Mouse (Mus musculus) embryonic fibroblast, embryonic 13.5 days (primary cell): ENCODE measurements around the gene Fbxw11. TPM values are rescaled to one million over a fixed set of nuclear protein-coding genes. Genes with fewer than 3 reads are reported as not detected.

Experiments used
- H3K27ac ChIP-seq: 2 replicates; pipeline ENCODE4 v1.5.1; 2012; ENCODE audit warnings: low read length, control low read depth, inconsistent platforms; ENCODE audit not compliant: insufficient read depth
- H3K4me1 ChIP-seq: 2 replicates; pipeline ENCODE4 v1.6.1; 2011; ENCODE audit warnings: low read length; ENCODE audit not compliant: control insufficient read depth, insufficient read depth
- H3K4me3 ChIP-seq: 2 replicates; pipeline ENCODE4 v1.5.1; 2011; ENCODE audit warnings: mild to moderate bottlenecking, control low read depth, low read length; ENCODE audit not compliant: insufficient read depth
- CTCF ChIP-seq: IDR thresholded peaks from 2 replicates; pipeline ENCODE4 v1.5.1; 2011; ENCODE audit warnings: mild to moderate bottlenecking, control low read depth, low read length, moderate library complexity, borderline replicate concordance; ENCODE audit not compliant: insufficient read depth
- POLR2A ChIP-seq: IDR thresholded peaks from 2 replicates; pipeline ENCODE4 v1.6.1; 2011; ENCODE audit warnings: low read depth, mild to moderate bottlenecking, control low read depth, low read length, moderate library complexity
- polyA plus RNA-seq: library from polyadenylated mRNA; stranded (reverse); fragments of >200 nt; gene quantifications from 2 replicates; pipeline ENCODE4 v1.2.4, GENCODE M21; 2011; ENCODE audit warnings: low read depth; ENCODE audit not compliant: missing spikeins, insufficient read length

Gene Fbxw11
- 72.6 and 77.9 TPM in 2 replicates for polyA plus RNA-seq

DNA sequence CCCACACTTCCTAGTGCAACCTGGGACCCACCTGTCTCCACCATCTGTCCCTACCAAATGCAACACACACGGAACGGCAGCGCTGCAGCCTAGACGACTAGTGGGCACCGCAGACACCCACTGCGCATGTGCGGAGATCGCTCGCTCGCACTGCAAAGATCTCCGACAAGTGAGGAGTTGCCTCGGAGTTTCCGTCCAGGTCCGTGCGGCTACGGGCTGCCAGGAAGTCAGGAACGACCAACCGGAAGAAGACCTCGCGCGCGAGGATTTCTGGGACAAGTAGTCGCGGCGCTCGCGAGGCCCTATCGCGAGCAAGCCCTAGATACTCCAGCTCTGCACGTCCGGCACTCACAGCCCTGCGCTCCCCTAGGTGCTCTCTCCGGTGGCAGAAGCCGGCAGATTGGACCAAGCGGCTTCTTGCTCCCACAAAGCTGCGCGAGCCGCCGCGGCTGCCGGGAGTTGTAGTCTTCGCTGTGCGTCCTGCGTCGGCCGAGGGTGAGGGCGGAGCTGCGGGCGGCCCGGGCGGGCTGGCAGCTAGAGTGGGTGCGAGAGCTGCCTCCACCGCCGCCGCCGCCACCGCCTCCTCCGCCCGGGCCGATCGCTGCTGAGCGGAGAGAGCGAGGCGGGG lies at the start of gene Fbxw11:
Gene Fbxw11, plus strand, starts transcription at position 476 of the 628 bp plus-strand sequence.
- Histone ChIP-seq H3K4me1 (peaks cover 9% of the 10 kb centered on the region), H3K4me3 (peak within 1 kb of the TSS; percentile 63), H3K27ac (peak within 1 kb of the TSS; percentile 93)
- no peak for TF ChIP-seq CTCF
- TF ChIP-seq POLR2A = peak; percentile 99

DNA sequence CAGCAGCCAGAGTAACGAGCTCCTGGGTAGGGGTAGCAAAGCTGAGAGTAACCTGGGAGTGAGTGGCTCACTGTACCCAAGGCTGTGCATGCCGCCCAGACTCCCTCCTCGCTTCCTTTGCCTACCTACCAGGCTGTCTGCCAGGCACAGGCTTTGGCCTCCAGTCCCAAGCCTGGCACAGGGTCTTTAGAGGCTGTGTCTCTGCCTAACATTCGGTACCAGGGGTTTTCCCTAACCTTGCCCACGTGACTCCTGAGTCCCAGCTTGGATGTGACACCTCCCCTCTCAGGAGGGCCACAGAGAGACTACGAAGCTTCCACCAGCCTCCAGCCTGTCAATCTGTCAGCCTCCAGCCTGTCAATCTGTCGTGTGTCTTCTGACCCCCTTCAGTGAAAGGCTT lies 49.4 kb upstream of the Fbxw11 start:
- Histone ChIP-seq H3K27ac (no peak overlapping the region), H3K4me1 (no peaks in the 10 kb centered on the region), H3K4me3 (no peak overlapping the region)
- no peak for TF ChIP-seq POLR2A
- no peak for TF ChIP-seq CTCF

DNA sequence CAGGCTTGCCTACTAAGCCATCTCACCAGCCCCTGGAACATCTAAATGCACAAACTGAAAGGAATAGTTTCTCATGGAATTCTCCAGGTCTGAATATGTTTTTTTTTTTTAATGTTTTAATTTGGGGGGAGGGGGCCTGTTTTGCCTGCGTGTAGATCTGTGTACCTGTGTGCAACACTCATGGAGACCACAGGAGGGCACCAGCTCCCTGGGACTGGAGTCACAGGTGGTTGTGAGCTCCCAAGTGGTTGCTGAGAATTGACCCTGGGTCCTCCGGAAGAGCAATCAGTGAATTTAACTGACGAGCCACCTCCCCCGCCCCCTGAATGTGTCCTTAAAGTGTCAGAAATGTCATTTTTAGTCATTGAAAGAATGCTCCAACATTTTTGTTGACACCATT lies 48.4 kb upstream of the Fbxw11 start:
- no peak overlapping the region for H3K4me3 ChIP-seq
- no peak for TF ChIP-seq POLR2A
- no peak for TF ChIP-seq CTCF
- H3K4me1 ChIP-seq = no peaks in the 10 kb centered on the region
- no peak overlapping the region for H3K27ac ChIP-seq

DNA sequence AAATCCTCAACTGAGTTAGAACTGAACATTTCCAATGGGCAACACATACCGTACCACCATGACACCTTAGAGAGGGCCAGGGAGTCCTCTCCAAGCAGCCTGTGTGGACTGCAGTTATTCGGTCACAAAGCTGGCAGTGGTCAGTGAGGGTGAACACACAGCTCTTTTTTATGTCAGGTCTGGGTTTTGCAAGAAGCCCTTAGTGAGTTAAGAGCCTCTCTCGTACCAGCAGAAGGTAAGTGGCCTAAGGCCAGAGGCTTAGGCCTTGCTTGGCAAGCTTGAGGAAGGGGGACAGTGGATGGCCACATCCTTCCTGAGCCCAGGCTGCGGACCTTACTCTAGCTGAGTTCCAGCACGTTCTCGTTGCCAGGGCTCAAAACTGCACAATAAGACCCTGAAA lies 42.2 kb upstream of the Fbxw11 start:
- Histone ChIP-seq H3K4me1 (peaks cover 5% of the 10 kb centered on the region; the same call in 1 of the 2 replicates), H3K4me3 (no peak overlapping the region), H3K27ac (no peak overlapping the region)
- TF ChIP-seq CTCF (no peak), POLR2A (no peak)

DNA sequence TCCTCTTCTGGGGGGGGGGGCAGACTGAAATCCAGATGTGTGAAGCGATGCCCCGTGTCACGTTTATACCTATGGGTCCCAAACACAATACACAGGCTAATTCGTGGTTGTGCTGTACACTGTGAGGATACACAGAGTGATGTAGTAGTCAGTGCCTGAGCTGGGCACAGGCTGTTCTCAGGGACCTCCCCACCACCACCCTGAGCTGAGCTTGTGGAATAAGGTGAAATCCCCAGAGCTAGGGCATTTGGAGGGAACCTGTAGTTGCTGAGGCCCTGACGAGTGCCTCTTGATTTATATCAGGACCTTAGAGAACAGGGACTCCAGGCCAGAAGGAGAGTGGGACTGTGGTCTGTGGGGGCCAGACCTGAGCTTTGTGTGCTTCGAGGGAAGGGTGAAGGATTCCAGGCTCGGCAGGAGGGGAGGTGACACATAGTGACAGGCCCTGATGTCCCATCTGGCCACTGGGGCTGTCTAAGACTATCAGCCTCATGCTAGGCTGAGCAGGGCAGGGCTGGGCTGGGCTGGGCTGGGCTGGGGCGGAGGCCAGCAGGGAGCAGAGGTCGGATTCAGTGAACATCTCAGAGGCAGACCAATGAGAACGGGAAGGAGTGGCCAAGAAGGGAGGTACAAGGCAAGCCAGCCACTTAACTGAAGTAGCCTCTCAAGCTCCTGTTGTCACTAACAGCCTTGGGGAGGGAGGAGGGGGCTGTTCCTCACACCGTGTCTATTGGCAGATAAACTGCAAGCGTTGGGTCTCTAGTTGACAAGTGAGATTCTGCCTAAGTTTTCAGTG lies 40.8 kb upstream of the Fbxw11 start:
- TF ChIP-seq POLR2A (no peak), CTCF (no peak)
- H3K4me1 ChIP-seq = peaks cover 8% of the 10 kb centered on the region; the same call in 1 of the 2 replicates
- no peak overlapping the region for H3K4me3 ChIP-seq
- H3K27ac ChIP-seq = no peak overlapping the region

DNA sequence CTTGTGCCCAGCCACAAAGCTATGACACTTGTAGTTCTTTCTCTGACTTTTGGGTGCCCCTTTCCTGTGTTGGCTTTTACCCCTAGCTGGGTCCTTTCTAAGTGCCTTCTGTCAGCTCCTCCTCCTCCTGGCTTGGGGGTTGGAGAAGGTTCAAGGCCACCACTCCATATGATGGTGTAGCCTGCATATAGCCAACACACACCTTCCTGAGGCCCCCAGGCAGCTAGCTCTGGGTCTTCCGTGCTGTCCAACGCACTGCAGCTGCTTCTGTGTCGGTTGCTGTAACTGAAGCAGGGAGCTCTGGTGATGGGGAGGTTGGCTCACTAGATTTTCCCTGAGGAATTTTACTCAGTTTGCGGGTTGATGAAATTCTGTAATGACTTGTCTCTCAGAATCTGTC lies 37.9 kb upstream of the Fbxw11 start:
- TF ChIP-seq POLR2A = no peak
- no peak for TF ChIP-seq CTCF
- Histone ChIP-seq H3K4me3 (no peak overlapping the region), H3K4me1 (peaks cover 8% of the 10 kb centered on the region; the same call in 1 of the 2 replicates), H3K27ac (peak overlapping the region; percentile 88)

DNA sequence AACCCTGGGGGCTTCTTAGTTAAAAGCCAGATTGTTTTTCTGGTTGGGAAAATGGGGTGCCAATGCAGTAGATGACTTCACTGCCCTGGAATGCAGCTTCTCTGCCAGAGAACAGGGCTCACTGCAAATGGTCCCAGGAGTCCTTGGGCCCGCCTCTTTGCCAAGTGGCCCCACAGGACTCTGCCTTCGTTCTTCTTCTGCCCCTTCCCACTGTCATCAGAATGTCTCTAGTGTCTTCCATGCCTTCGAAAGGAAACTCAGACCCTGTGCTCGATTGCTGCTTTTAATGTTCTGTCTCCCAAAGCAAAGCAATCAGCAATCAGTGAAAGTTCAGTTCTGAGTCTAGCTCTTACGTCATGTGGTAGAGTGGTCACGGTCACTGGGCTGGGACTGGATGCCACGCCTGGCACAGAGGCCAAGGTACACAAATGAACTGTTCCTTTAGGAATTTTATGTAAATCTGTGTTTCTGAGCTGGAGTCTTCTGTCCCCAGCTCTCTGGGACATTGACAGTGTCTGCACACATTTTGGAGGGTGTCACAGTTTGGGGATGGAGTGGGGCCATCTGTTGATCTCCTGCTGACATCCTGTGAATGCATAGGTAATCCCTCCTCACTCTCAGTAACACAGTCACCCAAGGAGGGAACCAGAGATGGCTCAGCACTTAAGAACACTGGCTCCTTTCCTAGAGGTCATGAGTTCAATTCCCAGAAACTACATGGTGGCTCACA lies 37.2 kb upstream of the Fbxw11 start:
- TF ChIP-seq CTCF (no peak), POLR2A (no peak)

DNA sequence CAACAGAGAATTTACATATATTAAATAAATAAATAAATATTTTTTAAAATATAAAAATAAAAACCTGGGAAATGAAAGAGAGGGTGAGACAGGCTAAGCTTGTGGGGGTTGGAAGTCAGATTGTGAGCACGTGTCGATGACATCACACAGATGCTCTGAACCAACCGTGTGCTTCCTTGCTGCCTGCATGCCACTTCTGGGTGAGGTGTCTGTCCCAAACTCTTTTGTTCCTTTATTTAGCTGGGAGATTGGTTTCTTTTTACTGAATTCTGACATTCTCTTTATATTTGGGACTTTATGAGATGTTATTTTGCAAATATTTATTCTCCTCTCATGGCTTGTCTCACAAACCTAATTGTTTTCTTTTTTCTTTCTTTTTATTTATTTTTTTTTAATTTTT lies 36.6 kb upstream of the Fbxw11 start:
- H3K4me3 ChIP-seq = no peak overlapping the region
- no peak for TF ChIP-seq POLR2A
- TF ChIP-seq CTCF = no peak
- peak overlapping the region; percentile 88; the same call in 1 of the 2 replicates for H3K27ac ChIP-seq
- H3K4me1 ChIP-seq = peaks cover 8% of the 10 kb centered on the region; the same call in 1 of the 2 replicates

More for the DNA sequence above, 37.2 kb upstream of the Fbxw11 start:
- Histone ChIP-seq H3K4me3 (no peak overlapping the region), H3K4me1 (peaks cover 8% of the 10 kb centered on the region; the same call in 1 of the 2 replicates), H3K27ac (peak overlapping the region; percentile 88)

DNA sequence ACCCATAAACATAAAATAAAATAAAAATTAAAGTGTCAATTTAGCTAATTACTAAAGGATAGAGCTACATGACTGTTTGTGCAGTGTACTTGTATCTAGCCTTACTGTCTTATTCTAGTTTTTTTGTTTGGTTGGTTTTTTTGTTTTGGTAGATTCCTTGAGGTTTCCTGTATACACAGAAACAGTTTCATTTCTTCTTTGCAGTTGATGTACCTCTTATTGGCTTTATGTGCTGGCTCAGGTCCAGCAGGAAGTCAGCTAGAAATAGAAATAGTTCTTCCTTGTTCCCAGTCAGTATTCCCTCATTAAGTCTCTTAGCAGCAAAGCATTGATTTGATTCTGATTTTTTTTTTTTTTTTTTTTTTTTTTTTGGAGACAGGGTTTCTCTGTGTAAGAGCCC lies 35.2 kb upstream of the Fbxw11 start:
- TF ChIP-seq POLR2A = no peak
- TF ChIP-seq CTCF = no peak
- H3K27ac ChIP-seq = no peak overlapping the region
- H3K4me1 ChIP-seq = peaks cover 8% of the 10 kb centered on the region; the same call in 1 of the 2 replicates
- H3K4me3 ChIP-seq = no peak overlapping the region

DNA sequence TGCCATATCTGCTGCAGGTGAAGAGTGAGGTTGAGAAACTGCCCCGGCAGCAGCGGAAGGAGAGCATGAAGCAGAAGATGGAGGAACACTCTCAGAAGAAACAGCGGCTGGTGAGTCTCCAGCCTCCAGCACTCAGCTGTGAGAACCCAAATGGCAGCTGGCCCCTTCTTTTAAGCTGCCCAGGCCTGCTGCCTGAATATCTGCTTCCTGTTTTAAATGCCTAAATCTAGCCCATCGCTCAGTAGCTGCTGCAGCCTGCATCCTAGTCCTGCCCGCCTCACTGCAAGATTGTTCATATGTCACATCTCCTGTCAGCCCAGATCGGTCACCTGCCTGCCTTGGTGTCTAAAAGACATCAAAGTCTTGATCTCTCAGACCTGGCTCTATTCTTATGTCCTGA lies 31.9 kb upstream of the Fbxw11 start:
- 0 out of 2 replicates have a peak, but pooled peaks cover under 1% of the 10 kb centered on the region for H3K4me1 ChIP-seq
- no peak overlapping the region for H3K27ac ChIP-seq
- TF ChIP-seq POLR2A = no peak
- TF ChIP-seq CTCF = no peak
- H3K4me3 ChIP-seq = no peak overlapping the region

DNA sequence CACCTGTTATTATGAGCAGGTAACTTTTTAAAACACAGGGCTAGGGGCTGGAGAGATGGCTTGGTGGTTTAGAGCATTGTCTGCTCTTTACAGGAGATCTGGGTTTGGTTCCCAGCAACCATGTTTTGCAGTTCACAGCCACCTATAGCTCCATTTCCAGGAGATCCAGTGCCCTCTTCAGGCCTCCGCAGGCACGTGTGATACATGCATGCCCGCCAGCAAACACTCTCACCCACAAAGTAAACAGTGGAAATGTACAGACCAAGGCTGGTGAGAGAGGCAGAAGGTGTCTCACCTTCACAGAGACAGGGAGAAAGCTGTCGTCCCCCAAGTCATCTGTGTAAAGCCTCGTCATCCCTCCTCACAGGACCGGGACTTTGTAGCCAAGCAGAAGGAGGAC lies 30.2 kb upstream of the Fbxw11 start:
- H3K4me3 ChIP-seq = no peak overlapping the region
- no peaks in the 10 kb centered on the region for H3K4me1 ChIP-seq
- no peak overlapping the region for H3K27ac ChIP-seq
- no peak for TF ChIP-seq POLR2A
- TF ChIP-seq CTCF = no peak
